16 mouse cellular contexts compared by ENCODE assay signal in genomic region chr7:46827046-46827802, GRCm38 (mm10). TPM values are rescaled to one million over a fixed set of nuclear protein-coding genes. Genes with fewer than 3 reads are reported as not detected.
DNase-seq lines count a peak whose midpoint lies in the region; ATAC-seq and TF ChIP-seq lines count a peak whose summit lies in the region.
"Had no signal": no experiment of that assay in that cellular context is flagged by ENCODE, and none has a peak within 500 bp of the region (broad histone marks: within the 10 kb centered on the region; RNA-seq: fewer than 3 reads in every experiment).

No protein-coding gene starts in this region.

- intact Hi-C loops in heart, postnatal 25 days (cut with DNase I), result no loop called here

- peak overlapping the region; percentile 18; the same call in 1 of the 2 replicates for H3K4me2 ChIP-seq in heart, embryonic 11.5 days
- H3K4me2 ChIP-seq in kidney, postnatal 0 days (ENCODE audit: low read length), result peak overlapping the region; percentile 12; the same call in 1 of the 2 replicates
- no peak overlapping the region for H3K4me2 ChIP-seq in forebrain, embryonic 13.5 days
- H3K4me2 ChIP-seq: embryonic facial prominence, embryonic 15.5 days; neural tube, embryonic 15.5 days had no signal

- no peak overlapping the region for H3K9ac ChIP-seq in heart, embryonic 11.5 days (ENCODE audit: low read depth, low read length)
- no peak overlapping the region for H3K9ac ChIP-seq in kidney, postnatal 0 days (ENCODE audit: low read depth, low read length)
- H3K9ac ChIP-seq in forebrain, embryonic 13.5 days, result no peak overlapping the region
- H3K9ac ChIP-seq: embryonic facial prominence, embryonic 15.5 days; neural tube, embryonic 15.5 days had no signal

- ATAC-seq in heart, embryonic 11.5 days (replicated peaks; ENCODE audit: insufficient number of reproducible peaks, low FRiP score, low TSS enrichment), result no peak
- ATAC-seq in kidney, postnatal 0 days (replicated peaks; ENCODE audit: low FRiP score, low read depth), result peak; percentile 64; the same call in 1 of the 2 replicates
- no peak for ATAC-seq in forebrain, embryonic 13.5 days
- ATAC-seq: hindbrain, postnatal 0 days had no signal

- no peak overlapping the region for H3K27ac ChIP-seq in heart, embryonic 11.5 days (ENCODE audit: low read depth, low read length)
- H3K27ac ChIP-seq in kidney, postnatal 0 days, result peak overlapping the region; percentile 11; the same call in 1 of the 2 replicates
- H3K27ac ChIP-seq in forebrain, embryonic 13.5 days, result no peak overlapping the region
- H3K27ac ChIP-seq: embryonic facial prominence, embryonic 15.5 days; hindbrain, postnatal 0 days; neural tube, embryonic 15.5 days had no signal

- no peak for DNase-seq in heart, postnatal 25 days (ENCODE audit: low spot score)
- peak; percentile 12 for DNase-seq in lung, postnatal 36 days
- no peak for DNase-seq in lung, postnatal 4 days
- peak; percentile 56 for DNase-seq in kidney, postnatal 0 days (ENCODE audit: low spot score)
- no peak for DNase-seq in adrenal gland, postnatal 25 days
- DNase-seq in testis, postnatal 10 days (ENCODE audit: low spot score), result no peak
- DNase-seq: cerebellum, adult 9-11 months; midbrain, embryonic 14.5 days; thymus, postnatal 4 days had no signal

- H3K27me3 ChIP-seq in heart, embryonic 11.5 days (ENCODE audit: control insufficient read depth, insufficient read depth, low read length), result no peaks in the 10 kb centered on the region
- no peaks in the 10 kb centered on the region for H3K27me3 ChIP-seq in kidney, postnatal 0 days (ENCODE audit: insufficient read depth, low read length)
- no peaks in the 10 kb centered on the region for H3K27me3 ChIP-seq in forebrain, embryonic 13.5 days
- H3K27me3 ChIP-seq: embryonic facial prominence, embryonic 15.5 days; neural tube, embryonic 15.5 days had no signal

- no peak overlapping the region for H3K4me3 ChIP-seq in heart, embryonic 11.5 days (ENCODE audit: low read depth, low read length)
- H3K4me3 ChIP-seq in kidney, postnatal 0 days (replicated peaks; ENCODE audit: low read depth, low read length), result no peak overlapping the region
- no peak overlapping the region for H3K4me3 ChIP-seq in forebrain, embryonic 13.5 days
- H3K4me3 ChIP-seq: embryonic facial prominence, embryonic 15.5 days; neural tube, embryonic 15.5 days had no signal

- no peaks in the 10 kb centered on the region for H3K9me3 ChIP-seq in heart, embryonic 11.5 days (replicated peaks; ENCODE audit: control insufficient read depth, low read length)
- H3K9me3 ChIP-seq in kidney, postnatal 0 days (replicated peaks; ENCODE audit: low read length), result no peaks in the 10 kb centered on the region
- no peaks in the 10 kb centered on the region for H3K9me3 ChIP-seq in forebrain, embryonic 13.5 days (replicated peaks)
- H3K9me3 ChIP-seq: embryonic facial prominence, embryonic 15.5 days; neural tube, embryonic 15.5 days had no signal

- TF ChIP-seq CTCF in kidney, postnatal 0 days (IDR thresholded peaks at IDR 0.05; ENCODE audit: low read depth), result peak; percentile 40; the same call in 1 of the 2 replicates

- H3K4me1 ChIP-seq in heart, embryonic 11.5 days (ENCODE audit: control insufficient read depth, insufficient read depth, low read length), result peaks cover 22% of the 10 kb centered on the region
- no peaks in the 10 kb centered on the region for H3K4me1 ChIP-seq in kidney, postnatal 0 days (replicated peaks; ENCODE audit: insufficient read depth, low read length)
- no peaks in the 10 kb centered on the region for H3K4me1 ChIP-seq in forebrain, embryonic 13.5 days
- H3K4me1 ChIP-seq: embryonic facial prominence, embryonic 15.5 days; neural tube, embryonic 15.5 days had no signal

- WGBS in heart, embryonic 11.5 days (ENCODE audit: insufficient replicate concordance), result 55% methylated on average over 20 of the region's 20 CpGs
- WGBS in kidney, postnatal 0 days, result 35% methylated on average over 20 of the region's 20 CpGs
- 81% methylated on average over 20 of the region's 20 CpGs for WGBS in forebrain, embryonic 13.5 days

- H3K36me3 ChIP-seq in heart, embryonic 11.5 days (ENCODE audit: control insufficient read depth, insufficient read depth, low read length), result peaks cover 2% of the 10 kb centered on the region; the same call in 1 of the 2 replicates
- H3K36me3 ChIP-seq in kidney, postnatal 0 days (ENCODE audit: insufficient read depth, low read length), result peaks cover 13% of the 10 kb centered on the region
- peaks cover 23% of the 10 kb centered on the region for H3K36me3 ChIP-seq in forebrain, embryonic 13.5 days (ENCODE audit: poor library complexity, severe bottlenecking)

RNA-seq across cellular contexts. Expression of gene Ldha, which starts 14.1 kb away (rescaled TPM):
- polyA plus RNA-seq in heart, embryonic 11.5 days (2014; fragmentation: Nextera tagmentation; extraction: Ambion mirVana), result 3,042 and 3,490 TPM in 2 replicates
- 100 to 1,000 TPM; 799 to 856 TPM for total RNA-seq in heart, postnatal 25 days (2021)
- polyA plus RNA-seq in kidney, postnatal 0 days (2015; fragmentation: Nextera tagmentation; extraction: Ambion mirVana), result 890 and 943 TPM in 2 replicates
- 905 and 993 TPM in 2 replicates for polyA plus RNA-seq in forebrain, embryonic 13.5 days (2015; fragmentation: Nextera tagmentation; extraction: Ambion mirVana)
- total RNA-seq in adrenal gland, postnatal 25 days (2021), result 283 and 320 TPM in 2 replicates

RNA-seq across cellular contexts. Expression of gene Gtf2h1, which starts 31.3 kb away (rescaled TPM):
- polyA plus RNA-seq in heart, embryonic 11.5 days (2014; fragmentation: Nextera tagmentation; extraction: Ambion mirVana), result 34.9 and 41.1 TPM in 2 replicates
- total RNA-seq in heart, postnatal 25 days (2021), result 10 to 100 TPM; 15.7 to 16.9 TPM
- polyA plus RNA-seq in kidney, postnatal 0 days (2015; fragmentation: Nextera tagmentation; extraction: Ambion mirVana), result 39.1 and 43.6 TPM in 2 replicates
- 48.2 and 48.7 TPM in 2 replicates for polyA plus RNA-seq in forebrain, embryonic 13.5 days (2015; fragmentation: Nextera tagmentation; extraction: Ambion mirVana)
- 33.3 and 40.1 TPM in 2 replicates for total RNA-seq in adrenal gland, postnatal 25 days (2021)

RNA-seq across cellular contexts. Expression of gene Hps5, which starts 31.4 kb away (rescaled TPM):
- 11.8 and 12.7 TPM in 2 replicates for polyA plus RNA-seq in heart, embryonic 11.5 days (2014; fragmentation: Nextera tagmentation; extraction: Ambion mirVana)
- 10 to 100 TPM in 1 of 2 experiments, 1 to 10 TPM in 1; 8.6 to 10.5 TPM for total RNA-seq in heart, postnatal 25 days (2021)
- polyA plus RNA-seq in kidney, postnatal 0 days (2015; fragmentation: Nextera tagmentation; extraction: Ambion mirVana), result 18.0 and 19.0 TPM in 2 replicates
- polyA plus RNA-seq in forebrain, embryonic 13.5 days (2015; fragmentation: Nextera tagmentation; extraction: Ambion mirVana), result 15.0 and 16.1 TPM in 2 replicates
- 27.6 and 34.3 TPM in 2 replicates for total RNA-seq in adrenal gland, postnatal 25 days (2021)

RNA-seq across cellular contexts. Expression of gene Ldhc, which starts 33.8 kb away (rescaled TPM):
- polyA plus RNA-seq in heart, embryonic 11.5 days (2014; fragmentation: Nextera tagmentation; extraction: Ambion mirVana), result not detected in 2 replicates
- total RNA-seq in heart, postnatal 25 days (2021), result not detected
- polyA plus RNA-seq in kidney, postnatal 0 days (2015; fragmentation: Nextera tagmentation; extraction: Ambion mirVana), result not detected in 2 replicates
- 0.13 TPM in 1 of 2 replicates, not detected in the other for polyA plus RNA-seq in forebrain, embryonic 13.5 days (2015; fragmentation: Nextera tagmentation; extraction: Ambion mirVana)
- total RNA-seq in adrenal gland, postnatal 25 days (2021), result not detected in 2 replicates
- total RNA-seq: hindbrain, postnatal 0 days; layer of hippocampus, postnatal 25 days had no signal
- polyA plus RNA-seq: embryonic facial prominence, embryonic 15.5 days; limb, embryonic 14.5 days had no signal

Comparison
In these comparisons a context has a peak if more than half of its experiments do, and no peak if none do; other contexts are left out.
1. DNase-seq: peak in lung, postnatal 36 days (single experiment) and kidney, postnatal 0 days (single experiment); none in heart, postnatal 25 days (single experiment), lung, postnatal 4 days (0 of 2), adrenal gland, postnatal 25 days (single experiment) and testis, postnatal 10 days (single experiment).